Mouse (Mus musculus): ENCODE measurements around the gene Arhgef18. TPM values are rescaled to one million over a fixed set of nuclear protein-coding genes. Genes with fewer than 3 reads are reported as not detected.

Arhgef18 gene
- polyA plus RNA-seq, 1 experiment from 2014 or later, result 11.2 TPM

DNA sequence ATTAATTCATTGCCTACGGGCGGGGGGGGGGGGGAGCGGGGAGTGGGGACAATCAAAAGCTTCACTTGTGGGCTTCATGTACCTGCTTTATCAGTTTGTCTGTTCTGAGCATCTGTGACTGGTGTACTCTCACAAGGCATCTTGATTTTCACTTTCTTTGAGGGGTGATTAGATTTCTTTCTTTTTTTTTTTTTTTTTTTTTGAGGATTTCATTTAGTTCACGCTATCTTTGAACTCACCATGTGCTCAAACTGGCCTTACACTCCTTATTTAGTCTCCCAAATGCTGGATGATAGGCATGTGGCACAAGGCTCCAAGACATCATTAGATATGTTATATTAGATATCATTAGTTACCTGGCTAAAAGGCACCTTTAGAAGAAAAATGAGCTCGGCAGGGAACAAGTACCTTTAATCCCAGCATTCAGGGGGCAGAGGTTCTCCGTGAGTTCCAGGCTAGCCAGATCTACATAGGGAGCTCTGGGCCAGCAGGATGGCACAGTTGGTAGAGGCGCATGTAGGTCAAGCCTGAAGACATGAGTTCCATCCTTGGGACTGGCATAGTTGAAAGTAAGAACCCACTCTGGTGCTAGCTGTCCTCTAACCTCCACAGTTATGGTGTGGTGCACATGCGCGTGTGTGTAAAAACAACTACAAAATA is 75.2 kb downstream of the Arhgef18 start:
- Histone ChIP-seq H3K4me1 (peaks cover 14% of the 10 kb centered on the region), H3K4me3 (replicated peaks) (peak overlapping the region; percentile 50), H3K27me3 (no peaks in the 10 kb centered on the region), H3K27ac (peak overlapping the region; percentile 81), H3K36me3 (no peaks in the 10 kb centered on the region), H3K4me2 (peak overlapping the region; percentile 78), H3K9ac (peak overlapping the region; percentile 53; the same call in 1 of the 2 replicates), H3K9me3 (replicated peaks) (no peaks in the 10 kb centered on the region)
- 52% methylated on average over 9 of the region's 9 CpGs for WGBS
- ATAC-seq (replicated peaks; ENCODE audit: low FRiP score), result peak; percentile 9

DNA sequence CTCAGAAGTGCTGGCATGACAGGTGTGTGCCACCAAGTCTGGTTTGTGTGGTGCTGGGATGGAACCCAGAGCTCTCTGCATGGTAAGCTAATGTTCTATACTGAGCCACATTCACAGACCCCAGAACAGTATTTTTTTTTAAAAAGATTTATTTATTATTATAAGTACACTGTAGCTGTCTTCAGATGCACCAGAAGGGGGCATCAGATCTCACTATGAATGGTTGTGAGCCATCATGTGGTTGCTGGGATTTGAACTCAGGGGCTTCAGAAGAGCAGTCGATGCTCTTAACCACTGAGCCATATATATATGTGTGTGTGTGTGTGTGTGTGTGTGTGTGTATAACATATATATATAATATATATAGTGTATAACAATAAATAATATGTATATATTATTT is 76.0 kb downstream of the Arhgef18 start:
- Histone ChIP-seq H3K9me3 (replicated peaks) (no peaks in the 10 kb centered on the region), H3K36me3 (no peaks in the 10 kb centered on the region), H3K9ac (no peak overlapping the region), H3K27ac (no peak overlapping the region), H3K27me3 (no peaks in the 10 kb centered on the region), H3K4me2 (no peak overlapping the region), H3K4me3 (replicated peaks) (no peak overlapping the region), H3K4me1 (peaks cover 14% of the 10 kb centered on the region)
- 100% methylated on average over 1 of the region's 1 CpGs for WGBS
- ATAC-seq (replicated peaks; ENCODE audit: low FRiP score), result no peak

GRCm38 (mm10) chr8:3470562-3470961 is 77.8 kb downstream of the Arhgef18 start, which contains the start of gene Tex45:
TSS of gene Tex45 (plus strand) at chr8:3470862.
- ATAC-seq (replicated peaks; ENCODE audit: low FRiP score), result no peak
- no peaks in the 10 kb centered on the region for H3K9me3 ChIP-seq (replicated peaks)
- H3K27me3 ChIP-seq, result peaks cover 6% of the 10 kb centered on the region; the same call in 1 of the 2 replicates
- H3K36me3 ChIP-seq, result no peaks in the 10 kb centered on the region
- no peak within 1 kb of the TSS for H3K4me3 ChIP-seq (replicated peaks)
- peaks cover 14% of the 10 kb centered on the region for H3K4me1 ChIP-seq
- H3K27ac ChIP-seq, result no peak within 1 kb of the TSS
- no peak within 1 kb of the TSS for H3K9ac ChIP-seq
- no peak within 1 kb of the TSS for H3K4me2 ChIP-seq

- Histone ChIP-seq H3K36me3 (no peaks in the 10 kb centered on the region), H3K27me3 (peaks cover 18% of the 10 kb centered on the region; the same call in 1 of the 2 replicates), H3K9ac (0 out of 2 replicates have a peak overlapping the region, but pooled peaks have one; percentile 2), H3K4me2 (peak overlapping the region; percentile 54), H3K4me3 (replicated peaks) (peak overlapping the region; percentile 26), H3K4me1 (peaks cover 7% of the 10 kb centered on the region; the same call in 1 of the 2 replicates), H3K27ac (no peak overlapping the region), H3K9me3 (replicated peaks) (no peaks in the 10 kb centered on the region)
- WGBS, result 22% methylated on average over 37 of the region's 37 CpGs
- no peak for ATAC-seq (replicated peaks; ENCODE audit: low FRiP score)
Observed at GRCm38 (mm10) chr8:3475715-3476429, 83.1 kb downstream of the Arhgef18 start.

DNA sequence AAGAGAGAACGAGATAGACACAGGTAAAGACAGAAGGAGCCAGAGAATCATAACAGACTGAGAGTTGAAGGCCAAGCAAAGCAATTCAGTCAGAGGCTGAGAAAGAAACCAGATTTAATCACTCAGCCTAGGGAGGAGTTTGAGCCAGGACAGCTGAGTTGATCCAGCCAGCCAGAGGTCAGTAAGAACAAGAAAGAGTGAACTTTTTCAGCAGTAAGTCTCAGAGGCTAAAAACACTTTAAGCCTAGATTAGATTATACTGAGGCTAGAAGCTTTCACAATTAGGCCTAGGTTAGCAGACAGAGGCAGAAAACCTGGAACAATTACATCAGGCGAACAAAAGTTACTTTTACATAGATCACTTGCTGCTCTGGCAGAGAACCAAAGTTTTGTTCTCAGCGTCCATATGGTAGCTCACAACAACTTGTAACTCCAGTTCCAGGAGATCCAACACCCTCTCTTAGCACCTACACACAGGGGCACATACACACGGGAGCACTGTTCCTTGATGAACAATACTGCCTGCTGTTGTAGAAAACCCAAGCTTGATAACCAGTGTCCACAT is 87.5 kb downstream of the Arhgef18 start:
- H3K4me3 ChIP-seq (replicated peaks), result no peak overlapping the region
- no peak for ATAC-seq (replicated peaks; ENCODE audit: low FRiP score)
- WGBS, result 51% methylated on average over 4 of the region's 4 CpGs

GRCm38 (mm10) chr8:3481605-3482004 is 88.8 kb downstream of the Arhgef18 start:
- Histone ChIP-seq H3K4me1 (no peaks in the 10 kb centered on the region), H3K9ac (no peak overlapping the region), H3K27me3 (0 out of 2 replicates have a peak, but pooled peaks cover 3% of the 10 kb centered on the region), H3K27ac (no peak overlapping the region), H3K36me3 (no peaks in the 10 kb centered on the region), H3K9me3 (replicated peaks) (no peaks in the 10 kb centered on the region), H3K4me2 (no peak overlapping the region), H3K4me3 (replicated peaks) (no peak overlapping the region)
- ATAC-seq (replicated peaks; ENCODE audit: low FRiP score), result no peak
- 62% methylated on average over 5 of the region's 5 CpGs for WGBS

More for the DNA sequence above, 87.5 kb downstream of the Arhgef18 start:
- H3K4me1 ChIP-seq, result peaks cover 7% of the 10 kb centered on the region; the same call in 1 of the 2 replicates
- H3K9me3 ChIP-seq (replicated peaks), result no peaks in the 10 kb centered on the region
- H3K27me3 ChIP-seq, result peaks cover 15% of the 10 kb centered on the region; the same call in 1 of the 2 replicates
- no peaks in the 10 kb centered on the region for H3K36me3 ChIP-seq
- no peak overlapping the region for H3K27ac ChIP-seq
- no peak overlapping the region for H3K9ac ChIP-seq
- H3K4me2 ChIP-seq, result no peak overlapping the region

DNA sequence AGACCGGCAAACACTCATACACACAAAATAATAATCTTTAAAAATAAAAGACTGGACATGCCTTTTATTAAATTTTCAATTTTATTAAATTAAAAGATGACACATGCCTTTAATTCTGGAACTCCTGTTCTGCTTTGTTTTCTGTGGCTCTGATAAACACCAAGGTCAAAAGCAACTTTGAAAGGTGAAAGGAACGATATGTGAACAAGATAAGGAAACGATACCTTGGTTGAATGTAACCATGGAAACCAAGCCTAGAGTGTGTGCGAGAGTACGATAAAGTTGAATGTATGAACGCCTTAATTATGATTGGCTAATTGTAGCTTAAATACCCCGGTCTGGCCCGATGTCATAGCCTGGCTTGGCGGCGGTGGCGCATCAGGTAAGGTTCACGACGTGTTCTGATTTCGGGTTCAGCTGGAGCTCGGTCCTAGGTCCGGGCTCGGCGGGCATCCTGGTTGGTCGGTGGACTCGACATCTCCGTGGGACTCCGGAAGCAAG is 89.5 kb downstream of the Arhgef18 start:
- H3K4me3 ChIP-seq (replicated peaks), result no peak overlapping the region
- no peak for ATAC-seq (replicated peaks; ENCODE audit: low FRiP score)
- H3K27ac ChIP-seq, result no peak overlapping the region
- H3K4me2 ChIP-seq, result no peak overlapping the region
- H3K4me1 ChIP-seq, result no peaks in the 10 kb centered on the region
- 0 out of 2 replicates have a peak, but pooled peaks cover 3% of the 10 kb centered on the region for H3K27me3 ChIP-seq
- no peaks in the 10 kb centered on the region for H3K36me3 ChIP-seq
- no peak overlapping the region for H3K9ac ChIP-seq
- WGBS, result 89% methylated on average over 22 of the region's 22 CpGs
- no peaks in the 10 kb centered on the region for H3K9me3 ChIP-seq (replicated peaks)

DNA sequence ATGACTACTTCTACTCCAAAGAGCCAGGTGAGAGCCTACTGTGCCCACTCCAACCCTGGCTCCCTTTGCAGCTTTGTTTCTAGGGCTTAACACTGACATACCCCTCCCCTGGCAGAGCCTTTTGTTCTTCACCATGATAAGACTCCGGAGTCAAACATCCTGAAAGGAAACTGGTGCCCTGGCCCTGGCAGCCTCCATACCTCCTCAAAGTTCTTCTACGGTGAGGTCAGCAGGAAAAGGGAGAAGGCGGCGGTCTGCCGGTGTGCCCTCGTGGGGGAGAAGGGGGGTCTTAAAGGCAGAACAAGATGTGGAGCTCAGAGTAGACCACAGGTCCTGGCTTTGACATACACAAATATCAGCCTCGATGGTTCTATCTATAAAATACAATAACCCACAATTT is 90.7 kb downstream of the Arhgef18 start:
- Histone ChIP-seq H3K36me3 (no peaks in the 10 kb centered on the region), H3K27ac (no peak overlapping the region), H3K4me2 (no peak overlapping the region), H3K4me1 (no peaks in the 10 kb centered on the region), H3K4me3 (replicated peaks) (no peak overlapping the region), H3K9me3 (replicated peaks) (no peaks in the 10 kb centered on the region), H3K27me3 (no peaks in the 10 kb centered on the region), H3K9ac (no peak overlapping the region)
- WGBS, result 85% methylated on average over 7 of the region's 7 CpGs
- ATAC-seq (replicated peaks; ENCODE audit: low FRiP score), result no peak

DNA sequence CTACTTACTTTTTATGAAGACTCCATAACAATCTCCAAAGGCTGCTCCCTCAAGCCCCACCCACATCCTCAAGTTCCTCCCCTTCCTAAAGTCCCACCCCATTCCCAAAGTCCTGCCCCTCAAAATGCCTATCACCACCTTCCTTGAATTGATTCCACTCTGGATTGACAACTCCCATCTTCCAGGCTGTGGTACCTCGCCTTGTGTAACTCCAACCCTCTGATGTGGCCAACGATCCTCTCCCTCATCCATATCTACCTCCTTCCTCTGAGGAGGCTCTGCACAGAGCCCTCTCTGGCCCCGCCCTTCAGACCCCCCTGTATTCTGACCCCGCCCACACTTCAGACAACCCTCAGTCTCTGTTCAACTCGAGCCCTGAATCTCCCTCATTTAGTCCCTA is 92.4 kb downstream of the Arhgef18 start:
- ATAC-seq (replicated peaks; ENCODE audit: low FRiP score), result 0 out of 2 replicates have a peak, but pooled peaks have one; percentile 35
- H3K9ac ChIP-seq, result no peak overlapping the region
- H3K27me3 ChIP-seq, result no peaks in the 10 kb centered on the region
- 40% methylated on average over 5 of the region's 5 CpGs for WGBS
- H3K4me3 ChIP-seq (replicated peaks), result no peak overlapping the region
- no peaks in the 10 kb centered on the region for H3K4me1 ChIP-seq
- H3K9me3 ChIP-seq (replicated peaks), result no peaks in the 10 kb centered on the region
- no peak overlapping the region for H3K27ac ChIP-seq
- H3K4me2 ChIP-seq, result no peak overlapping the region
- H3K36me3 ChIP-seq, result no peaks in the 10 kb centered on the region

GRCm38 (mm10) chr8:3492901-3493844 is 100.4 kb downstream of the Arhgef18 start, which contains the start of gene Zfp358:
TSS of gene Zfp358 (plus strand) at chr8:3493138.
- Histone ChIP-seq H3K4me1 (peaks cover 8% of the 10 kb centered on the region), H3K4me2 (peak within 1 kb of the TSS; percentile 68), H3K27me3 (no peaks in the 10 kb centered on the region), H3K9me3 (replicated peaks) (no peaks in the 10 kb centered on the region; the same call in 1 of the 2 replicates), H3K36me3 (peaks cover 36% of the 10 kb centered on the region), H3K27ac (peak within 1 kb of the TSS; percentile 90), H3K9ac (peak within 1 kb of the TSS; percentile 97), H3K4me3 (replicated peaks) (peak within 1 kb of the TSS; percentile 92)
- peak; percentile 93 for ATAC-seq (replicated peaks; ENCODE audit: low FRiP score)
- under 1% methylated on average over 48 of the region's 64 CpGs for WGBS

DNA sequence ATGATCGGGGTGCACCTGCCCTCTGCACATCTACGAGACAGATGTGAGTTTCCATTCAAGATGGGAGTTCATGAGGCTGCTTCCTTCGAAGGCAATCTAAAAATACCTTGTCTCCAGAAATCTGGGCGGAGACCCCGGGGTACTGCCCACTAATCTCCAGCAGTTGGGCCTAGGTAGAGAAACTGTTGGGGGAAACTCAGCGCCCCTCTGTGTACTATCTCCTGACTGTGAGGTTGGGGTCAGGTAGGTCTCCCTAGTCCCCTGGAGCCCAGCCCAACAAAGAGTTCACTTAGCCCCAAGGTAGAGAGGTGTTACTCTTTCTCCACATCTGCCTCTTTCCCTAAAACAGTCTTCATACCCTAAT is 101.0 kb downstream of the Arhgef18 start:
- 28% methylated on average over 6 of the region's 6 CpGs for WGBS
- Histone ChIP-seq H3K9me3 (replicated peaks) (no peaks in the 10 kb centered on the region; the same call in 1 of the 2 replicates), H3K4me3 (replicated peaks) (peak overlapping the region; percentile 92), H3K27me3 (no peaks in the 10 kb centered on the region), H3K27ac (peak overlapping the region; percentile 90), H3K36me3 (peaks cover 36% of the 10 kb centered on the region), H3K4me1 (peaks cover 8% of the 10 kb centered on the region), H3K4me2 (peak overlapping the region; percentile 68), H3K9ac (peak overlapping the region; percentile 97)
- ATAC-seq (replicated peaks; ENCODE audit: low FRiP score), result peak; percentile 17; the same call in 1 of the 2 replicates
